Mouse (Mus musculus): ENCODE results near the gene Ube2f. TPM values are rescaled to one million over a fixed set of nuclear protein-coding genes. Genes with fewer than 3 reads are reported as not detected.

Ube2f gene
- total RNA-seq, 2 experiments from 2014 or later: 54.0 to 55.3 TPM

GRCm38 (mm10) chr1:91337355-91337754, 87.3 kb downstream of the Ube2f start:
- intact Hi-C loops (cut with DNase I): no loop called here
- TF ChIP-seq CTCF (IDR thresholded peaks at IDR 0.05): no peak

More at GRCm38 (mm10) chr1:91337355-91337754, 87.3 kb downstream of the Ube2f start:
- no peak for DNase-seq (ENCODE audit: extremely low spot score in 1 of 2, low spot score in 2 of 2)
- no peak overlapping the region for H3K4me3 ChIP-seq
- H3K27ac ChIP-seq: no peak overlapping the region

Other genes starting within 250 kb of the Ube2f start
- not detected for gene Rbm44, start 105.2 kb upstream of the Ube2f start, total RNA-seq (2021)
- gene Ramp1, start 70.5 kb upstream of the Ube2f start, total RNA-seq (2021): 10 to 100 TPM; 52.6 to 53.0 TPM
- 10 to 100 TPM; 18.3 to 20.0 TPM for gene Scly, start 48.0 kb downstream of the Ube2f start, total RNA-seq (2021)
- under 1 TPM; 0.25 to 0.30 TPM for gene Espnl, start 71.8 kb downstream of the Ube2f start, total RNA-seq (2021)
- gene Klhl30, start 100.7 kb downstream of the Ube2f start, total RNA-seq (2021): under 1 TPM in 1 of 2 experiments, not detected in 1; 0.14 TPM
- gene Erfe, start 116.1 kb downstream of the Ube2f start, total RNA-seq (2021): under 1 TPM; 0.16 to 0.38 TPM
- 10 to 100 TPM; 59.8 to 64.8 TPM for gene Ilkap, start 148.5 kb downstream of the Ube2f start, total RNA-seq (2021)
- gene Hes6, start 163.7 kb downstream of the Ube2f start, total RNA-seq (2021): 10 to 100 TPM; 13.4 to 14.6 TPM
- 10 to 100 TPM; 24.8 to 54.6 TPM for gene Per2, start 209.0 kb downstream of the Ube2f start, total RNA-seq (2021)
- gene Traf3ip1, start 244.3 kb downstream of the Ube2f start, total RNA-seq (2021): 10 to 100 TPM; 15.8 to 16.5 TPM